Mouse (Mus musculus): Measurements from ENCODE around the gene Cox10. TPM values are rescaled to one million over a fixed set of nuclear protein-coding genes. Genes with fewer than 3 reads are reported as not detected.

Gene Cox10
- polyA plus RNA-seq (2017; shearing (Covaris generic)) = 20.3 TPM

DNA sequence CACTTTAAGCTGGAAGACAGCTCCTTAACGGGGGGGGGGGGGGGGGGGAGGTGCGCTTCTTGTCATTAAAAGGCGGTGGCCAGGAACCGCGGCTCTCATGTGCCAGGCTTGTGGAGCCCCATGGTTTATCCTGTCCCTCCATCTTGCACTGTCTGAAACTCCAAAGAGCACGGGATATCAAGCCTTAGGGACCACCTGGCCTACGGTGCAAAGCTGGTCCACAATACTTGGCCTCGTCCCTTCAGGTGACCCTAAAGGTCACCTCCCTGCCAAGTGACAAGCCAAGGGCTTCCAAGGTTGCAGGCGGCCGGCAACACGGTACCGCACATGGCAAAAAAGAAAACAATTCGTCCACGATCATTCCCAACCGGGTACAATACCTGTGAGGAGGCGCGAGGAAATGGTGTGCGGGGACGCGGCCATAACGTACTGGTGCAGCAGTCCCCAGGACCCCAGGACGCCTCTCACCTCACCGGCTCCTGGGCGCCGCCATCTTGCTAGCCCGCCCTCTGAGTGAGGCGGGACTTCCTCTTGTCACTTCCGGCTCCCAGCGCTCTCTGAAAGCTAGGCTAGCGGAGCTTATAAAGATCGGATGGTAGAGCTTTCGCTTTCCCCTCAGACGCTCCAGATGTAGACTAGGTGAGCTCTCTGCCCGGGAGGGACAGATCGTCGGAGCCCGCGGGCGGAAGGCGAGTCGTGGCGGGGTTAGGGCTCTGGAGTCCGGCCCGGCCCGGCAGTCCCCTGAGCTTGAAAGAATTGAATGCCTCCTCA lies at the start of gene Cox10:
Cox10 (minus strand) TSS at position 513 of the 771 bp plus-strand sequence.

DNA sequence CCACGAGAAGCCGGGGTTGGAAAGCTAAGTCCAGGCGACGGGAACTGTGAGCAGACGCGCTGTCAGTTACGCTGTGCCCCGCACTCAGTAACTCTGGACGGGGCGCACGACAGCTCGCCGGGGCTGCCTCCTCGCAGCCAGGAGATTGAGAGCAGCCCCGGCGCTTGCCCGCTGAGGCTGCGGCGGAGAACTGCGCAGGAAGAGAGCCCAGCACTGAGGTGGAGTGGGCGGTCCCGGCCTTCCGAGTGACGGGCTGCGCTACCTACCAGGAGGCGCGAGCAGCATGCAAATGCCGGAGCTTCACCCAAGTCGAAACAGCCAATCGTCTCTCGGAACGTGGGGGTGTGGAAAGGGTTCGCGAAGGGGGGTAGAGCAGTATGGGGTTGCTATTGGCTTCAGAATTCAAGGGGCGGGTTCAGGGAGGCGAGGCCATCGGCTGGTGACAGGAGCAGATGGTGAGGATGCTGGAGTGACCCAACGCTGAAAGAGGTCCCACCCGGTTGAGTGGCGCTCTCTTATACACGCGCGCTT lies 157.1 kb downstream of the Cox10 start, which contains the start of gene Hs3st3b1:
Hs3st3b1 (minus strand) TSS at position 200 of the 531 bp plus-strand sequence.

Other genes starting within 250 kb of the Cox10 start
- gene Hs3st3b1, start 157.2 kb downstream of the Cox10 start, polyA plus RNA-seq (2017; shearing (Covaris generic)) = 32.3 TPM